Mouse (Mus musculus) thymus, adult 2 months (tissue): ENCODE data around the gene Per1. TPM values are rescaled to one million over a fixed set of nuclear protein-coding genes. Genes with fewer than 3 reads are reported as not detected.

Experiments
- DNase-seq: peaks from one replicate; pipeline ENCODE4 v3.0.0; 2021
- H3K27ac ChIP-seq: fragments of 200-500 bp; 2 replicates; pipeline ENCODE4 v1.5.1; 2012; ENCODE audit warnings: low read length, control low read depth; ENCODE audit not compliant: control insufficient read depth, insufficient read depth
- H3K27me3 ChIP-seq: fragments of 200-500 bp; 2 replicates; pipeline ENCODE4 v1.6.1; 2012; ENCODE audit warnings: mild to moderate bottlenecking, low read length, moderate library complexity, mixed read lengths; ENCODE audit not compliant: control insufficient read depth, insufficient read depth
- H3K36me3 ChIP-seq: fragments of 200-500 bp; 2 replicates; pipeline ENCODE4 v1.6.1; 2012; ENCODE audit warnings: mild to moderate bottlenecking, low read length, moderate library complexity; ENCODE audit not compliant: control insufficient read depth, insufficient read depth
- H3K4me1 ChIP-seq: fragments of 200-500 bp; replicated peaks from 2 replicates; pipeline ENCODE4 v1.6.1; 2012; ENCODE audit warnings: low read length; ENCODE audit not compliant: control insufficient read depth, insufficient read depth
- H3K4me3 ChIP-seq: fragments of 200-500 bp; 2 replicates; pipeline ENCODE4 v1.5.1; 2012; ENCODE audit warnings: mild to moderate bottlenecking, low read length, control low read depth, moderate library complexity; ENCODE audit not compliant: control insufficient read depth, insufficient read depth
- CTCF ChIP-seq: fragments of 200-500 bp; IDR thresholded peaks from 2 replicates; pipeline ENCODE4 v1.5.1; 2012; ENCODE audit warnings: mild to moderate bottlenecking, control low read depth, low read length, moderate library complexity, borderline replicate concordance; ENCODE audit not compliant: control insufficient read depth, poor library complexity, insufficient read depth; ENCODE audit errors: extremely low read depth
- POLR2A ChIP-seq: fragments of 200-500 bp; IDR thresholded peaks from 2 replicates; pipeline ENCODE4 v1.6.1; 2012; ENCODE audit warnings: mild to moderate bottlenecking, low read length, control low read depth, moderate library complexity; ENCODE audit not compliant: control insufficient read depth, poor library complexity, insufficient read depth; ENCODE audit errors: extremely low read depth
- WGBS: fragments of 180-500 bp; shearing (Covaris S2); methylation state at CpG from one replicate; pipeline ENCODE4 v1.1.7; 2018; 5-methylcytosine and 5-hydroxymethylcytosine counted together
- polyA plus RNA-seq: library from polyadenylated mRNA; depleted of rRNA; stranded (reverse); fragments of >200 nt; gene quantifications from 2 replicates; pipeline ENCODE4 v1.2.3, GENCODE M21; 2012

Per1 gene
- polyA plus RNA-seq, 1 experiment, result 28.0 TPM

GRCm38 (mm10) chr11:69105227-69105626, 10.2 kb downstream of the Per1 start:
- Histone ChIP-seq H3K4me3 (no peak overlapping the region), H3K27me3 (no peaks in the 10 kb centered on the region), H3K36me3 (peaks cover 57% of the 10 kb centered on the region), H3K27ac (no peak overlapping the region), H3K4me1 (peaks cover 7% of the 10 kb centered on the region)
- no peak for TF ChIP-seq CTCF
- no peak for DNase-seq
- 96% methylated on average over 6 of the region's 6 CpGs for whole genome bisulfite sequencing

GRCm38 (mm10) chr11:69105796-69106195, 10.8 kb downstream of the Per1 start:
- DNase-seq, result no peak
- Histone ChIP-seq H3K27ac (no peak overlapping the region), H3K4me3 (no peak overlapping the region), H3K27me3 (no peaks in the 10 kb centered on the region), H3K4me1 (peaks cover 1% of the 10 kb centered on the region; the same call in 1 of the 2 replicates), H3K36me3 (peaks cover 57% of the 10 kb centered on the region)
- WGBS, result 97% methylated on average over 2 of the region's 2 CpGs
- no peak for TF ChIP-seq POLR2A
- TF ChIP-seq CTCF, result no peak

GRCm38 (mm10) chr11:69106299-69106698, 11.3 kb downstream of the Per1 start:
- DNase-seq, result no peak
- no peaks in the 10 kb centered on the region for H3K27me3 ChIP-seq
- H3K36me3 ChIP-seq, result peaks cover 56% of the 10 kb centered on the region
- no peak overlapping the region for H3K4me3 ChIP-seq
- H3K27ac ChIP-seq, result no peak overlapping the region
- TF ChIP-seq CTCF, result no peak
- no peak for TF ChIP-seq POLR2A
- WGBS, result 96% methylated on average over 11 of the region's 11 CpGs
- H3K4me1 ChIP-seq, result no peaks in the 10 kb centered on the region

DNA sequence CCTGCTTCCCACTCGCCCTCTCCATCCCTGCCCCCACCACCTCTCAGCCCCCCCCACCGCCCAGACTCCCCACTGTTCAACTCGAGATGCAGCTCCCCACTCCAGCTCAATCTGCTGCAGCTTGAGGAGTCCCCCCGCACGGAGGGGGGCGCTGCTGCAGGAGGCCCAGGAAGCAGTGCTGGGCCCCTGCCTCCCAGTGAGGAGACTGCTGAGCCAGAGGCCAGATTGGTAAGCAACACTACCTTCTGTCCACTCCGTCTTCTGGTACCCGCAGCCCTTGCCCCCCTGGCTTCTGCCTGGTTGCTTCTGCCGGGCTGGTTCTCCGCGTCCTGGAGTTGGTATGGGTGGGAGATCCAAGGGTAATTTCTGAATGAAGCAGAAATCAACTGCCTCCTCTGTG, 11.8 kb downstream of the Per1 start:
- 96% methylated on average over 11 of the region's 11 CpGs for WGBS
- TF ChIP-seq POLR2A (no peak), CTCF (no peak)
- DNase-seq, result no peak
- Histone ChIP-seq H3K4me1 (no peaks in the 10 kb centered on the region), H3K4me3 (no peak overlapping the region), H3K36me3 (peaks cover 51% of the 10 kb centered on the region), H3K27ac (no peak overlapping the region), H3K27me3 (no peaks in the 10 kb centered on the region)

- TF ChIP-seq POLR2A, result no peak
- no peak for TF ChIP-seq CTCF
- Histone ChIP-seq H3K27me3 (no peaks in the 10 kb centered on the region), H3K36me3 (peaks cover 49% of the 10 kb centered on the region), H3K4me1 (no peaks in the 10 kb centered on the region), H3K27ac (no peak overlapping the region), H3K4me3 (no peak overlapping the region)
- no peak for DNase-seq
- 94% methylated on average over 11 of the region's 11 CpGs for WGBS
Measured at GRCm38 (mm10) chr11:69107676-69108075, 12.7 kb downstream of the Per1 start.

DNA sequence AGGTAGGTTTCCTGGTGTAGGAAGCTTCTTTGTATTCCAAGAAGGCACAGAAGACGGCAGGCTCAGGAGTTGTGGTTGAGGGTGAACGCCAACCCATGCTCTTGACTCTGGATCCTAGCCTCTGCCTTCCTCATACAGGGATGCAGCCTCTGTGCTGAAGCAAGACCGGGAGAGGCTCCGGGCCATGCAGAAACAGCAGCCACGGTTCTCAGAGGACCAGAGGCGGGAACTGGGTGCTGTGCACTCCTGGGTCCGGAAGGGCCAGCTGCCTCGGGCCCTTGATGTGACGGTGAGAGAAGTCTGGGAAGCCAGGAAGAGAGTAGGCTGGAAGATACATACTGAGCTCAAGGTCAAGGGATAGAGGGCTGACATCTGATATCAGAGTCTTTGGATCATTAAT, 13.2 kb downstream of the Per1 start:
- TF ChIP-seq POLR2A, result no peak
- TF ChIP-seq CTCF, result no peak
- Histone ChIP-seq H3K27me3 (no peaks in the 10 kb centered on the region), H3K4me3 (no peak overlapping the region), H3K4me1 (no peaks in the 10 kb centered on the region), H3K36me3 (peaks cover 45% of the 10 kb centered on the region), H3K27ac (no peak overlapping the region)
- DNase-seq, result no peak
- 95% methylated on average over 9 of the region's 9 CpGs for WGBS

- Histone ChIP-seq H3K27me3 (no peaks in the 10 kb centered on the region), H3K36me3 (peaks cover 37% of the 10 kb centered on the region), H3K4me1 (no peaks in the 10 kb centered on the region), H3K4me3 (no peak overlapping the region), H3K27ac (no peak overlapping the region)
- WGBS, result 94% methylated on average over 13 of the region's 13 CpGs
- TF ChIP-seq CTCF, result no peak
- TF ChIP-seq POLR2A, result no peak
- no peak for DNase-seq
Measured at GRCm38 (mm10) chr11:69109032-69109900, 14.2 kb downstream of the Per1 start.
